Mouse (Mus musculus) spleen, adult 2 months (tissue): ENCODE measurements at regions not wholly inside any gene's neighbourhood (a gene's known extent, or its start where the extent isn't known, plus 50 kb on each side); places are given as distances from the start of the nearest gene placed in this dataset.

Source experiments
- DNase-seq, 2 experiments: peaks; one replicate each; pipeline versions ENCODE4 v3.0.0 to v3.0.0-alpha.2; 2012 to 2021; ENCODE audit warnings: low spot score in 2 of 2, low read depth in 1 of 2
- H3K27ac ChIP-seq: fragments of 200-500 bp; 2 replicates; pipeline ENCODE4 v1.5.1; 2012; ENCODE audit warnings: low read length, inconsistent platforms; ENCODE audit not compliant: insufficient read depth
- H3K27me3 ChIP-seq: fragments of 200-500 bp; 2 replicates; pipeline ENCODE4 v1.6.1; 2012; ENCODE audit warnings: mild to moderate bottlenecking, moderate library complexity, low read length, inconsistent platforms; ENCODE audit not compliant: control insufficient read depth, insufficient read depth
- H3K36me3 ChIP-seq: fragments of 200-500 bp; 2 replicates; pipeline ENCODE4 v1.6.1; 2012; ENCODE audit warnings: mild to moderate bottlenecking, low read length, inconsistent platforms; ENCODE audit not compliant: control insufficient read depth, insufficient read depth
- H3K4me1 ChIP-seq: fragments of 200-500 bp; 2 replicates; pipeline ENCODE4 v1.6.1; 2011; ENCODE audit warnings: inconsistent platforms; ENCODE audit not compliant: control insufficient read depth, insufficient read depth, insufficient read length
- H3K4me3 ChIP-seq: fragments of 200-500 bp; 2 replicates; pipeline ENCODE4 v1.5.1; 2011; ENCODE audit warnings: mild to moderate bottlenecking, inconsistent platforms; ENCODE audit not compliant: insufficient read depth, insufficient read length; ENCODE audit errors: extremely low read depth
- CTCF ChIP-seq: fragments of 200-500 bp; IDR thresholded peaks from 2 replicates; pipeline ENCODE4 v1.5.1; 2011; ENCODE audit warnings: mild to moderate bottlenecking, inconsistent platforms; ENCODE audit not compliant: insufficient read depth, insufficient read length, insufficient replicate concordance; ENCODE audit errors: extremely low read depth
- POLR2A ChIP-seq: fragments of 200-500 bp; IDR thresholded peaks from 2 replicates; pipeline ENCODE4 v1.6.1; 2011; ENCODE audit warnings: low read depth, low read length, inconsistent platforms
- WGBS: fragments of 180-500 bp; shearing (Covaris S2); methylation state at CpG from one replicate; pipeline ENCODE4 v1.1.7; 2018; 5-methylcytosine and 5-hydroxymethylcytosine counted together

DNA sequence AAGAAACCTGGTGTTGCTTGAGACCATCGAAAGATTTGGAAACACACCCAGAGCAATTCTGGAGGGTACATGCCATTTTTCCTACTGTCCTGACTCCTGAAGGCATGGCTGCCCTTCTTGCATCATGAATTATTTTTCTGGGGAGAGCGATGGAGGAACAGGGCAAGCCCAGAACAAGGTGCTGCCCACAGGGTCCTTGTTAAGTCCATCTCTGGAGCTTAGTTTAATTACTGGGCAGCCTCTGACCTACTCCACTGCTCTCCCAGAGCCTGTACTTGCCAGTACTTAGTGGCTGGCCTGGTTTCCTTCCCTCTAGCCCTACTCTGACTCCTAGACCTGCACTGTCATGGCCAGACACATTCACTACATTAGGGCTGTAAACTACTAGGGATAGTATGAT, 174.9 kb upstream of the Mctp2 start:
- TF ChIP-seq CTCF = no peak
- TF ChIP-seq POLR2A = no peak
- DNase-seq = no peak
- Histone ChIP-seq H3K4me1 (no peaks in the 10 kb centered on the region), H3K27ac (no peak overlapping the region), H3K4me3 (no peak overlapping the region), H3K27me3 (no peaks in the 10 kb centered on the region), H3K36me3 (no peaks in the 10 kb centered on the region)
- WGBS = 93% methylated on average over 2 of the region's 2 CpGs

DNA sequence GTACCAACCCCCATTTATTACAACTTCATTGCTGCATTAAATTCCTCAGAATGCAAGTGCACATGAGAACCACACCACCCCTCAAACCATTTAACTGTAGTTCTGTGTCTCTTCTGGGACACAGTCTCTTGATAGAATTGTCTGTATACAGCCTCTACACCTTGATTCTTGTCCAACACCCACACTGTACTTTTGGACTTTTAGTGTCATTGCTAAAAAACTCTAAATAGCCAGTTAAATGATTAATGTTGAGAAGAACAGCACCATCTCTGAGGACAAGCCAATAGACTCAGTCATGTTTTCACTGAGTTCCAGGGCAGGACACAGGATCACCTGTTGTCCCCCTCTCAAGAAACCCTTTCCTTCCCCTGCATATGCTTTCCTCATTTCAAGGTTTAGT, 183.8 kb upstream of the Mctp2 start:
- no peak overlapping the region for H3K4me3 ChIP-seq
- DNase-seq = no peak
- no peaks in the 10 kb centered on the region for H3K4me1 ChIP-seq
- H3K27me3 ChIP-seq = no peaks in the 10 kb centered on the region
- no peak for TF ChIP-seq POLR2A
- TF ChIP-seq CTCF = no peak
- no peaks in the 10 kb centered on the region for H3K36me3 ChIP-seq
- H3K27ac ChIP-seq = no peak overlapping the region

DNA sequence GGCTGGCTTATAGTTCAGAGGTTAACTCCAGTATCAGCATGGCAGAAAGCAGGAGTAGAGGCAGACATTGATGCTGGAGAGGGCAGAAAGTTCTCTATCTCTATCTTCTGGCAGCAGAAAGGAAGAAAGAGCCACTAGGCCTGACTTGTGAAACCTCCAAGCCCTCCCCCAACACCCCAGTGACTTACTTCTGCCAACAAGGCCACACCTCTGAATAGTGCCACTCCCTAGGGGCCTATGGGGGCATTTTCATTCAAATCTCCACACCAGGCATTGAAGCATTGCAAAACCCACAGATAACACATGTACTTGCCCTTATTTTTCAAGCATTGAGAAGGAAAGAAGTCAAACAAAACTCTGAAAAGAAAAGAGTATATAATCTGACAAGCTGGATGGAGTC, 186.9 kb upstream of the Mctp2 start:
- no peak for TF ChIP-seq CTCF
- Histone ChIP-seq H3K27me3 (no peaks in the 10 kb centered on the region), H3K4me1 (no peaks in the 10 kb centered on the region), H3K27ac (no peak overlapping the region), H3K36me3 (no peaks in the 10 kb centered on the region), H3K4me3 (no peak overlapping the region)
- DNase-seq = no peak

DNA sequence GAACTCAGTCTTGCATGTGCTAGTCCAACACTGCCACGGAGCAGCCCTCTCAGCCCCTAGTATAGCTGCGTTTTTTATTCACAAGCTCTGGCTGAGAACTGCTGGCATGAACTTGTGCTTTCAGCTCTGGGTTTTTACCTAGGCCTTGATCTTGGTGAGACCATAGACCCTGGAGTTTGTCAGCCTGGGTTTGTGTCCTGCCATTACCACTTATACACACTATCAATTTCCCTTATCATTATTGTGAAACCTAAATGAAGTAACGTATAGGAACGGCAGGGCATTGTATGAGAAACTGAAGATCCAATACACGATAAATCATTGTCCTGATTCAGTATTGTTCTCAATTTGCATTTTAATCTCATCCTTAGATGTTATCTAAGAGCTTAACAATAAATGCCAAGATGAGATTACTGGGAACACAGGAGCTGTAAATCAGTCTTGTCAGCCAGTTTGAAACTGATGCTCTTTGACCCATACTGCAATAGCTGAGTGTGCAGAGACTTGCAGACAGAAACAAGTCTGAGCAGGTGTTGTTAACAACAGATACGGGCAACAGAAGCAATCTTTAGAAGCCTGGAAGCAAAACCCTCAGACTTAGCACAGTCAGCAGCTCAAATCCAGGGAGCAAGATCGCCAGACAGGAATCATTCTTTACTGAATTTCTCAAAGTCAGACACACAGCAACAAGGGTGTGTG, 190.7 kb upstream of the Mctp2 start:
- Histone ChIP-seq H3K27ac (no peak overlapping the region), H3K4me3 (no peak overlapping the region), H3K4me1 (no peaks in the 10 kb centered on the region), H3K36me3 (no peaks in the 10 kb centered on the region), H3K27me3 (no peaks in the 10 kb centered on the region)
- TF ChIP-seq CTCF = no peak
- no peak for TF ChIP-seq POLR2A
- DNase-seq = no peak
- whole genome bisulfite sequencing = 76% methylated on average over 7 of the region's 7 CpGs

DNA sequence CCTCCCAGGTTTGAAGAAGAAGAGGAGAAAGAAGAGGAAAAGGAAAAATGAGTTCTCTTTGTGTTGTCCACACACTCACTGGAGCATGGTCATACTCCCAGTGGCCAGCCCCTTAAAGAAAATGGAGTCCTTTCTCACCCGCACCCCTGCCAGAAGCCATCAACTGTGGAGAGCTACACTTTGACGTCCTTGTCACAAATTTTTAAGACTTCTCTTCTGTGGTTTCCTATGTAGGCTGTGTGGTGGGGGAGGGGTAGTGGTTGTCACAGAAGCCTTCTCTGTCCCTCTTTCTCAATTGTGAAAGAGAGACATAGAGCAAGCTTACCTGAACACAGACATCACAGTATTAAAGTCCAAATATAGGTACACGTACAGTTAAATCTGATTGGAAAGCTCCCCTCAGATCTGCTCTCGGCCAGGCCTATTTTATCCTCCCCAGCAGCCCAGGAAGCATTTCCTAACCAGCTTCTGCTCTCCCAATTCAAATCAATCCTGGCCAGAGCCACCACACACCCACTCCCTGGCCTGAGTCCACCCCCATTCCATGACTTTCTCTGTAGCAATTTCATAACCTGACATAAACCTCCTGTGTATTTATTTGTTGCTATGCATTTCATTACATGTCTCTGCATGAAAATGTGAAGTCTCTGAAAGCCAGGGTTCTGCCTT, 192.3 kb upstream of the Mctp2 start:
- Histone ChIP-seq H3K27me3 (no peaks in the 10 kb centered on the region), H3K36me3 (no peaks in the 10 kb centered on the region), H3K4me1 (no peaks in the 10 kb centered on the region), H3K4me3 (no peak overlapping the region), H3K27ac (no peak overlapping the region)
- TF ChIP-seq CTCF (no peak), POLR2A (no peak)
- 36% methylated on average over 4 of the region's 4 CpGs for WGBS
- no peak for DNase-seq

DNA sequence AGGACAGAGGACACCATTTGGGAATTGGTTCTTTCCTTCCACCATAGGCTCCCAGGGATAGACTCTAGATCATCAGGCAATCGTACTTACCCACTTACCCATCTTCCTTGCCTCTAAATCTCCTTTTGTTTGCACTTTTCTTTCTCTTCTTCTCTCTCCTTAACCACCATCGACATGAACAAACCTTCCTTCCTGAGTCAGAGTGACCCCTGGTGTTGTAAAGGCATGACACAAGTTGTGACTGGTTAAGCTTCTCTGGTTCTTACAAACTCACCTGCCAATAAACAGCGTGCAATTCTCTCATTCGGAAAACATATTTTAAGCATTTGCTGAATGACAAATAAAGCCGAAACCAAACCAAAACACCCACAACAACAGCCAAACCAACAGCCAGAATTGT, 193.4 kb upstream of the Mctp2 start:
- Histone ChIP-seq H3K36me3 (no peaks in the 10 kb centered on the region), H3K27ac (no peak overlapping the region), H3K4me3 (no peak overlapping the region), H3K27me3 (no peaks in the 10 kb centered on the region), H3K4me1 (no peaks in the 10 kb centered on the region)
- 82% methylated on average over 5 of the region's 5 CpGs for WGBS
- TF ChIP-seq POLR2A (no peak), CTCF (no peak)
- no peak for DNase-seq

DNA sequence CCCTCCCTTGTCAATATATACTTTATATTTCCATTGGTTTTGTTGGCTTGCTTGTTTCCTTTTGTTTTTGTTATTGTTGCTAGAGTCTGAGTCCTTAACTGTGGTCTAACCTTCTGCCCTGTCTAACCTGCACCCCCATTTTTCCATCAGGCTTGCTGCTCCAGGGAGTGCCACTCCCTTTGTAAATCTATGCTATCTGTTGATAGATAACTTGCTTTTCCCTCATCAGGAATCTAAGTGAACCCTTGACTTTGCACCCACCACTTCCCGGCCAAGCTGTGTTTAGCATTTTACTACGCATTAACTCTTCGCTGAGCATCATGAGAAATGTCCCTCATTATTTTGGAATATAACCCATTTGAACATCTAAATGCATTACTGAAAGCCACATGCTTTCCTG, 193.8 kb upstream of the Mctp2 start:
- Histone ChIP-seq H3K4me3 (no peak overlapping the region), H3K4me1 (no peaks in the 10 kb centered on the region), H3K36me3 (no peaks in the 10 kb centered on the region), H3K27me3 (no peaks in the 10 kb centered on the region), H3K27ac (no peak overlapping the region)
- no peak for DNase-seq
- no peak for TF ChIP-seq POLR2A
- 92% methylated on average over 3 of the region's 3 CpGs for WGBS
